Comparison of ENCODE assay signal across 8 mouse cellular contexts in genomic region chr7:80149356-80149755, GRCm38 (mm10). TPM values are rescaled to one million over a fixed set of nuclear protein-coding genes. Genes with fewer than 3 reads are reported as not detected.
DNase-seq lines count a peak whose midpoint lies in the region; ATAC-seq and TF ChIP-seq lines count a peak whose summit lies in the region.

No protein-coding gene starts in this region.

- H3K9ac ChIP-seq in kidney, postnatal 0 days (ENCODE audit: low read depth, low read length): no peak overlapping the region
- no peak overlapping the region for H3K9ac ChIP-seq in kidney, embryonic 14.5 days (ENCODE audit: low read depth, low read length)
- no peak overlapping the region for H3K9ac ChIP-seq in embryonic facial prominence, embryonic 11.5 days (replicated peaks; ENCODE audit: low read length)
- H3K9ac ChIP-seq in hindbrain, postnatal 0 days (replicated peaks; ENCODE audit: low read length): no peak overlapping the region
- H3K9ac ChIP-seq in midbrain, postnatal 0 days (replicated peaks; ENCODE audit: low read length, poor library complexity, severe bottlenecking): no peak overlapping the region

- H3K9me3 ChIP-seq in kidney, postnatal 0 days (replicated peaks; ENCODE audit: low read length): no peaks in the 10 kb centered on the region
- H3K9me3 ChIP-seq in kidney, embryonic 14.5 days (ENCODE audit: control insufficient read depth, low read length): no peaks in the 10 kb centered on the region
- H3K9me3 ChIP-seq in embryonic facial prominence, embryonic 11.5 days (replicated peaks; ENCODE audit: control insufficient read depth, low read length): no peaks in the 10 kb centered on the region
- H3K9me3 ChIP-seq in hindbrain, postnatal 0 days (ENCODE audit: low read length): no peaks in the 10 kb centered on the region
- no peaks in the 10 kb centered on the region for H3K9me3 ChIP-seq in midbrain, postnatal 0 days (ENCODE audit: low read length)

- no peaks in the 10 kb centered on the region for H3K4me1 ChIP-seq in kidney, postnatal 0 days (replicated peaks; ENCODE audit: insufficient read depth, low read length)
- no peaks in the 10 kb centered on the region for H3K4me1 ChIP-seq in kidney, embryonic 14.5 days (ENCODE audit: control insufficient read depth, insufficient read depth, low read length)
- H3K4me1 ChIP-seq in embryonic facial prominence, embryonic 11.5 days (ENCODE audit: control insufficient read depth, insufficient read depth, low read length): no peaks in the 10 kb centered on the region
- H3K4me1 ChIP-seq in hindbrain, postnatal 0 days (ENCODE audit: insufficient read depth, low read length): no peaks in the 10 kb centered on the region
- no peaks in the 10 kb centered on the region for H3K4me1 ChIP-seq in midbrain, postnatal 0 days (ENCODE audit: insufficient read depth, low read length)

- peak; percentile 64 for DNase-seq in kidney, postnatal 0 days (ENCODE audit: low spot score)
- DNase-seq in embryonic facial prominence, embryonic 11.5 days (ENCODE audit: low spot score): peak; percentile 8
- peak; percentile 84 for DNase-seq in hindbrain, postnatal 0 days (ENCODE audit: low spot score)
- peak; percentile 86 for DNase-seq in midbrain, postnatal 0 days (ENCODE audit: low spot score)
- DNase-seq in adrenal gland, adult 18-20 months (ENCODE audit: low spot score in 2 of 2): no peak
- no peak for DNase-seq in gastrocnemius, postnatal 4 days (ENCODE audit: low spot score in 2 of 2)

- H3K27ac ChIP-seq in kidney, postnatal 0 days: no peak overlapping the region
- H3K27ac ChIP-seq in kidney, embryonic 14.5 days (ENCODE audit: low read depth, low read length): no peak overlapping the region
- H3K27ac ChIP-seq in embryonic facial prominence, embryonic 11.5 days (replicated peaks; ENCODE audit: low read depth, low read length): no peak overlapping the region
- H3K27ac ChIP-seq in hindbrain, postnatal 0 days: peak overlapping the region; percentile 77
- H3K27ac ChIP-seq in midbrain, postnatal 0 days (ENCODE audit: low read depth, low read length): 0 out of 2 replicates have a peak overlapping the region, but pooled peaks have one; percentile 47

- no peak for ATAC-seq in kidney, postnatal 0 days (replicated peaks; ENCODE audit: low FRiP score, low read depth)
- ATAC-seq in kidney, embryonic 14.5 days (ENCODE audit: low FRiP score, low TSS enrichment): no peak
- ATAC-seq in embryonic facial prominence, embryonic 11.5 days (replicated peaks; ENCODE audit: insufficient number of reproducible peaks, low FRiP score, low TSS enrichment, low read depth): no peak
- peak; percentile 89 for ATAC-seq in hindbrain, postnatal 0 days
- ATAC-seq in midbrain, postnatal 0 days (ENCODE audit: low FRiP score): peak; percentile 54; the same call in 1 of the 2 replicates
- no peak for ATAC-seq in granulocyte monocyte progenitor cell, adult 5-6 weeks (replicated peaks; ENCODE audit: poor library complexity, severe bottlenecking)

- no peaks in the 10 kb centered on the region for H3K36me3 ChIP-seq in kidney, postnatal 0 days (ENCODE audit: insufficient read depth, low read length)
- H3K36me3 ChIP-seq in kidney, embryonic 14.5 days (ENCODE audit: control insufficient read depth, insufficient read depth, low read length): no peaks in the 10 kb centered on the region
- no peaks in the 10 kb centered on the region for H3K36me3 ChIP-seq in embryonic facial prominence, embryonic 11.5 days (replicated peaks; ENCODE audit: control insufficient read depth, insufficient read depth, low read depth, low read length)
- H3K36me3 ChIP-seq in hindbrain, postnatal 0 days (ENCODE audit: insufficient read depth, low read length): no peaks in the 10 kb centered on the region
- H3K36me3 ChIP-seq in midbrain, postnatal 0 days (ENCODE audit: insufficient read depth, low read length): no peaks in the 10 kb centered on the region

- no peak for TF ChIP-seq CTCF in kidney, postnatal 0 days (IDR thresholded peaks at IDR 0.05; ENCODE audit: low read depth)
- peak; percentile 25; the same call in 1 of the 2 replicates for TF ChIP-seq CTCF in hindbrain, postnatal 0 days (IDR thresholded peaks at IDR 0.05; ENCODE audit: low read depth)
- TF ChIP-seq CTCF in midbrain, postnatal 0 days (IDR thresholded peaks at IDR 0.05): no peak

- no peak overlapping the region for H3K4me2 ChIP-seq in kidney, postnatal 0 days (ENCODE audit: low read length)
- H3K4me2 ChIP-seq in kidney, embryonic 14.5 days (replicated peaks; ENCODE audit: low read depth, low read length): no peak overlapping the region
- H3K4me2 ChIP-seq in embryonic facial prominence, embryonic 11.5 days (ENCODE audit: low read depth, low read length): no peak overlapping the region
- peak overlapping the region; percentile 30 for H3K4me2 ChIP-seq in hindbrain, postnatal 0 days (ENCODE audit: low read depth, low read length)
- no peak overlapping the region for H3K4me2 ChIP-seq in midbrain, postnatal 0 days (ENCODE audit: low read depth, low read length, poor library complexity, severe bottlenecking)

- 43% methylated on average over 9 of the region's 9 CpGs for WGBS in kidney, postnatal 0 days
- 46% methylated on average over 9 of the region's 9 CpGs for WGBS in kidney, embryonic 14.5 days
- WGBS in embryonic facial prominence, embryonic 11.5 days: 67% methylated on average over 9 of the region's 9 CpGs
- 29% methylated on average over 9 of the region's 9 CpGs for WGBS in hindbrain, postnatal 0 days
- WGBS in midbrain, postnatal 0 days: 33% methylated on average over 9 of the region's 9 CpGs

- H3K27me3 ChIP-seq in kidney, postnatal 0 days (ENCODE audit: insufficient read depth, low read length): no peaks in the 10 kb centered on the region
- no peaks in the 10 kb centered on the region for H3K27me3 ChIP-seq in kidney, embryonic 14.5 days (ENCODE audit: control insufficient read depth, insufficient read depth, low read length)
- H3K27me3 ChIP-seq in embryonic facial prominence, embryonic 11.5 days (ENCODE audit: control insufficient read depth, insufficient read depth, low read length): no peaks in the 10 kb centered on the region
- no peaks in the 10 kb centered on the region for H3K27me3 ChIP-seq in hindbrain, postnatal 0 days (ENCODE audit: insufficient read depth, low read length)
- H3K27me3 ChIP-seq in midbrain, postnatal 0 days (ENCODE audit: insufficient read depth, low read length): no peaks in the 10 kb centered on the region

- H3K4me3 ChIP-seq in kidney, postnatal 0 days (replicated peaks; ENCODE audit: low read depth, low read length): no peak overlapping the region
- no peak overlapping the region for H3K4me3 ChIP-seq in kidney, embryonic 14.5 days (ENCODE audit: low read length)
- H3K4me3 ChIP-seq in embryonic facial prominence, embryonic 11.5 days (ENCODE audit: low read depth, low read length): no peak overlapping the region
- H3K4me3 ChIP-seq in hindbrain, postnatal 0 days (ENCODE audit: low read length): no peak overlapping the region
- H3K4me3 ChIP-seq in midbrain, postnatal 0 days (ENCODE audit: low read depth, low read length): no peak overlapping the region

RNA-seq across cellular contexts. Expression of gene Idh2, which starts 34.2 kb away (rescaled TPM):
- polyA plus RNA-seq in kidney, postnatal 0 days (2015; fragmentation: Nextera tagmentation; extraction: Ambion mirVana): 630 and 689 TPM in 2 replicates
- 549 and 658 TPM in 2 replicates for polyA plus RNA-seq in kidney, embryonic 14.5 days (2014; fragmentation: Nextera tagmentation; extraction: Ambion mirVana)
- polyA plus RNA-seq in embryonic facial prominence, embryonic 11.5 days (2014; fragmentation: Nextera tagmentation; extraction: Ambion mirVana): 488 and 508 TPM in 2 replicates
- 126 and 161 TPM in 2 replicates for total RNA-seq in hindbrain, postnatal 0 days (2014; rRNA removed)
- polyA plus RNA-seq in hindbrain, postnatal 0 days (2015; fragmentation: Nextera tagmentation; extraction: Ambion mirVana): 152 and 158 TPM in 2 replicates
- 122 and 136 TPM in 2 replicates for total RNA-seq in midbrain, postnatal 0 days (2014; rRNA removed)
- polyA plus RNA-seq in midbrain, postnatal 0 days (2015; fragmentation: Nextera tagmentation; extraction: Ambion mirVana): 115 and 124 TPM in 2 replicates
- 100 to 1,000 TPM; 116 to 190 TPM for total RNA-seq in adrenal gland, adult 18-20 months (2021)
- 100 to 1,000 TPM; 433 to 473 TPM for total RNA-seq in gastrocnemius, postnatal 4 days (2021)
- total RNA-seq in granulocyte monocyte progenitor cell, adult 5-6 weeks (2014; fragmentation: Nextera tagmentation): 259 and 298 TPM in 2 replicates
- 338 and 368 TPM in 2 replicates for total RNA-seq in granulocyte monocyte progenitor cell, adult 5-6 weeks (2017)

RNA-seq across cellular contexts. Expression of gene Sema4b, which starts 37.3 kb away (rescaled TPM):
- 20.7 and 21.2 TPM in 2 replicates for polyA plus RNA-seq in kidney, postnatal 0 days (2015; fragmentation: Nextera tagmentation; extraction: Ambion mirVana)
- polyA plus RNA-seq in kidney, embryonic 14.5 days (2014; fragmentation: Nextera tagmentation; extraction: Ambion mirVana): 13.0 and 19.9 TPM in 2 replicates
- polyA plus RNA-seq in embryonic facial prominence, embryonic 11.5 days (2014; fragmentation: Nextera tagmentation; extraction: Ambion mirVana): 6.9 and 7.7 TPM in 2 replicates
- total RNA-seq in hindbrain, postnatal 0 days (2014; rRNA removed): 47.5 and 49.5 TPM in 2 replicates
- 26.6 and 28.1 TPM in 2 replicates for polyA plus RNA-seq in hindbrain, postnatal 0 days (2015; fragmentation: Nextera tagmentation; extraction: Ambion mirVana)
- 40.3 and 43.7 TPM in 2 replicates for total RNA-seq in midbrain, postnatal 0 days (2014; rRNA removed)
- 26.3 and 29.2 TPM in 2 replicates for polyA plus RNA-seq in midbrain, postnatal 0 days (2015; fragmentation: Nextera tagmentation; extraction: Ambion mirVana)
- total RNA-seq in adrenal gland, adult 18-20 months (2021): 10 to 100 TPM; 62.7 to 75.9 TPM
- 1 to 10 TPM; 5.4 to 5.6 TPM for total RNA-seq in gastrocnemius, postnatal 4 days (2021)
- 6.2 and 6.6 TPM in 2 replicates for total RNA-seq in granulocyte monocyte progenitor cell, adult 5-6 weeks (2014; fragmentation: Nextera tagmentation)
- 3.6 and 4.4 TPM in 2 replicates for total RNA-seq in granulocyte monocyte progenitor cell, adult 5-6 weeks (2017)

Comparison
In these comparisons a context has a peak if more than half of its experiments do, and no peak if none do; other contexts are left out.
1. ATAC-seq: peak in hindbrain, postnatal 0 days (single experiment) and midbrain, postnatal 0 days (single experiment); none in kidney, postnatal 0 days (single experiment), kidney, embryonic 14.5 days (single experiment), embryonic facial prominence, embryonic 11.5 days (single experiment) and granulocyte monocyte progenitor cell, adult 5-6 weeks (single experiment).
2. DNase-seq: peak in kidney, postnatal 0 days (single experiment), embryonic facial prominence, embryonic 11.5 days (single experiment), hindbrain, postnatal 0 days (single experiment) and midbrain, postnatal 0 days (single experiment); none in adrenal gland, adult 18-20 months (0 of 2) and gastrocnemius, postnatal 4 days (0 of 2).
3. H3K27ac ChIP-seq: peak in hindbrain, postnatal 0 days (single experiment) and midbrain, postnatal 0 days (single experiment); none in kidney, postnatal 0 days (single experiment), kidney, embryonic 14.5 days (single experiment) and embryonic facial prominence, embryonic 11.5 days (single experiment).